Mouse (Mus musculus): ENCODE measurements around the gene Susd6.

Gene Susd6

DNA sequence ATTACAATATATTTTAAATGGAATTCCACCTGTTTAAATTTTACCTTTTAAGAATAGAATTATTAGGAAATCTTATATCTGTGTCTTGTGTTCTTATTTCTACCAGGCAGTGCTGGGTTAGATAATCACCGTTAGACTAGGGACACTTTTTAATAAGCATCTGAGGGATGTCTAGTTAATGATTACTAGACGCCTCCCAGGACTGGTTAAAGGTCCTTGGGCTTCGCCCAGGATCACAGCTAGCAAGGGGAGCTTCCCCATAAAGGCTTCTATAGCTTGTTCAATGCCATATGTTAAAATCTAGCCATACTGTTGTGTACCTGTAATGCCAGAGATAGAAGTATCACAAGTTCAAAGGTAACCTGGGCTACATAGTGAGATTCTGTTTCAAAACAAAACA, 138.6 kb downstream of the Susd6 start:
- no peak for DNase-seq (ENCODE audit: low spot score in 2 of 2)

DNA sequence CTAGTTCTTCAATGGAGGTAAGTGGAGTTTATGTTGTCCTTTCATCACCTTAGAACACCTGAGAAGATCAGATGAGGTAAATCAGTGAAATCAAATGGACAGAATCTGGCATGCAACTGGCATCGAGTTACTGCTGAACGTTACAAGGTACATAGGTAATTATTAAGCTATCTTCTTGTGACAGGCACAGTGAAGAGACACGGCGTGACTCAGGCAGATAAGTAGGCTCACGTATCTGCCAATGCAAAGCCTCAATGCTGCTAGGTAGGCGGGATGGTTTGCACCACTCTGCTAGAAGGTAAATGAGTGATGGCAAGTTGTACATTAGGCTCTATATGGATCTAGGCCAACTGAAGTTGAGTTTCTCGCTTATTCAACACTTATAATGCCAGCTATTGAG, 139.8 kb downstream of the Susd6 start:
- no peak for DNase-seq (ENCODE audit: low spot score in 2 of 2)

All from urinary bladder, postnatal 4 days (tissue).